Mouse (Mus musculus) forebrain, embryonic 13.5 days (tissue): Measurements from ENCODE around the gene Sprr2e. TPM values are rescaled to one million over a fixed set of nuclear protein-coding genes. Genes with fewer than 3 reads are reported as not detected.

Source experiments
- ATAC-seq: fragments of 200-750 bp; cut with Nextera tagmentation; 2 replicates; pipeline ENCODE4 v1.8.0; 2017
- H3K27ac ChIP-seq: fragments of 300-500 bp; sonication (generic); 2 replicates; pipeline ENCODE4 v1.5.1; 2015; ENCODE audit warnings: inconsistent platforms, mild to moderate bottlenecking, moderate library complexity
- H3K27me3 ChIP-seq: fragments of 300-500 bp; sonication (generic); 2 replicates; pipeline ENCODE4 v1.6.1; 2015; ENCODE audit warnings: mild to moderate bottlenecking, inconsistent platforms
- H3K36me3 ChIP-seq: fragments of 300-500 bp; sonication (generic); 2 replicates; pipeline ENCODE4 v1.6.1; 2015; ENCODE audit warnings: mild to moderate bottlenecking, inconsistent platforms; ENCODE audit not compliant: poor library complexity, severe bottlenecking
- H3K4me1 ChIP-seq: fragments of 300-500 bp; sonication (generic); 2 replicates; pipeline ENCODE4 v1.6.1; 2015; ENCODE audit warnings: inconsistent platforms
- H3K4me2 ChIP-seq: fragments of 300-500 bp; sonication (generic); 2 replicates; pipeline ENCODE4 v1.6.1; 2015; ENCODE audit warnings: inconsistent platforms, mild to moderate bottlenecking, moderate library complexity
- H3K4me3 ChIP-seq: fragments of 300-500 bp; sonication (generic); 2 replicates; pipeline ENCODE4 v1.5.1; 2015; ENCODE audit warnings: mild to moderate bottlenecking, inconsistent platforms
- H3K9ac ChIP-seq: fragments of 300-500 bp; sonication (generic); 2 replicates; pipeline ENCODE4 v1.6.1; 2015; ENCODE audit warnings: mild to moderate bottlenecking, inconsistent platforms
- H3K9me3 ChIP-seq: fragments of 300-500 bp; sonication (generic); replicated peaks from 2 replicates; pipeline ENCODE4 v1.6.1; 2016; ENCODE audit warnings: inconsistent platforms
- WGBS: fragments of 180-500 bp; shearing (Covaris S2); methylation state at CpG from one replicate; pipeline ENCODE4 v1.1.7; 2015; 5-methylcytosine and 5-hydroxymethylcytosine counted together
- polyA plus RNA-seq: library from polyadenylated mRNA; unstranded; fragments of >200 nt; fragmentation: Nextera tagmentation; extraction: Ambion mirVana; gene quantifications from 2 replicates; pipeline ENCODE4 v1.2.1, GENCODE M21; 2015

Gene Sprr2e
- not detected in 2 replicates for polyA plus RNA-seq

DNA sequence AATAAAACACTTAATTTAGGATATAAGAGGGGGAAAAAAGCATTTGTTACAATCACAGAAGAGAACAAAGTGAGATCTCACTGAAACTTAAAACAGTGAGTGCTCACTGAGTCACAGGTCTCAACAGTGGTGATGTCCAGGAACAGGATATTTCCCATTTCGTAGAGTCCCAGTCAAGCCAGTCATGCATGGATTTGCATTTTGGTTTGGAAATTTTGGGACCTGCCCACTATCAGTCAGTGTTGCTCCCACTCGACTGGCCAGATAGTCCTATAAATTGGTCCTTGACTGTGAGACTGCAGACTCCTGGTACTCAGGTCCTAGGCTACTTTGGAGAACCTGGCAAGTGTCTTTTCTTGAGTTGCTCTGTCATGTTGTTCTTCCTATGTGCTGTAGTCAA is at the start of gene Sprr2e:
Gene Sprr2e, plus strand, starts transcription at position 301 of the 400 bp plus-strand sequence.
- H3K36me3 ChIP-seq, result no peaks in the 10 kb centered on the region
- no peaks in the 10 kb centered on the region for H3K4me1 ChIP-seq
- H3K9ac ChIP-seq, result no peak within 1 kb of the TSS
- no peak within 1 kb of the TSS for H3K27ac ChIP-seq
- H3K4me3 ChIP-seq, result no peak within 1 kb of the TSS
- no peaks in the 10 kb centered on the region for H3K27me3 ChIP-seq
- WGBS, result 87% methylated on average over 2 of the region's 2 CpGs
- no peak within 1 kb of the TSS for H3K4me2 ChIP-seq
- no peak for ATAC-seq
- H3K9me3 ChIP-seq, result no peaks in the 10 kb centered on the region

DNA sequence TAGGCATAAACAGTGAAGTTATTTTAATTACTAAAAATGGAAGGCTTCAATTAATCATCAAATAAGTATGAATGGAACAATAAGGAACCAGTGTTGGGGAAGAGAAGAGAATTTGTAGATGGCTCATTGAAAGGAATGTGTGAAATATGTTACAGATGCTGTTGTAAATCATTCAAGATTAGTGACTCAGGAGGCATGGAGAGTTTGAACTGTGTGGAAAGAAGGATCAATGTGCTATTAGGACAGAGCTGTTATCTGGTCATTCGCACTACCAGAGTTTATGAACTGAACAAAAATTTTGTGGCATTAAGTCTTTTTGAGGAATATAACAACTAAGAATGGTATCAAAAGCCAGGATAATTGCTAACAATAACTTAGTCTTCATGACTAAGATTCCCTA is 44.5 kb upstream of the Sprr2e start:
- no peaks in the 10 kb centered on the region for H3K4me1 ChIP-seq
- H3K4me2 ChIP-seq, result no peak overlapping the region
- H3K27me3 ChIP-seq, result no peaks in the 10 kb centered on the region
- H3K36me3 ChIP-seq, result no peaks in the 10 kb centered on the region
- ATAC-seq, result no peak
- WGBS, result 93% methylated on average over 1 of the region's 1 CpGs
- H3K9ac ChIP-seq, result no peak overlapping the region
- no peaks in the 10 kb centered on the region for H3K9me3 ChIP-seq
- H3K4me3 ChIP-seq, result no peak overlapping the region
- no peak overlapping the region for H3K27ac ChIP-seq

DNA sequence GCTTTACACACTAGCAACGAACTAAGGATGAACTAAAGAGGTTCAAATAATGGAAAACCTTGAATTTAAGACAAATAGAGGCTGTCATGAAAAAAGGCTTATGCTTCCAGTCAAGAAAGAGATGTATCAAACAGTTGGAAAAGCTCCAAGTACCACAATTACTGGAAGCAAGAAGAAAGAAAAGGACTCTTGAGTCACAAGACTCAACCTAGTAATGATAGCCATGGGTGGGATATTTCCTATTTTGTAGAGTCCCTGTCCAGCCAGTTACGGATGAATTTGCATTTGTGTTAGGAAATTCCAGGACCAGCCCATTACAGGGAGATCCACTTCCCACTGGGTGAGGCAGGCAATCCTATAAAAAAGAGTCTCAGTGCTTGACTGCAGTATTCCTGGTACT is 35.6 kb upstream of the Sprr2e start, which contains the start of gene Sprr2b:
Gene Sprr2b, plus strand, starts transcription at position 301 of the 400 bp plus-strand sequence.
- no peak within 1 kb of the TSS for H3K27ac ChIP-seq
- H3K4me1 ChIP-seq, result no peaks in the 10 kb centered on the region
- no peak within 1 kb of the TSS for H3K4me3 ChIP-seq
- no peak within 1 kb of the TSS for H3K9ac ChIP-seq
- H3K36me3 ChIP-seq, result no peaks in the 10 kb centered on the region
- ATAC-seq, result no peak
- no peak within 1 kb of the TSS for H3K4me2 ChIP-seq
- no peaks in the 10 kb centered on the region for H3K9me3 ChIP-seq
- 66% methylated on average over 2 of the region's 2 CpGs for WGBS
- no peaks in the 10 kb centered on the region for H3K27me3 ChIP-seq

DNA sequence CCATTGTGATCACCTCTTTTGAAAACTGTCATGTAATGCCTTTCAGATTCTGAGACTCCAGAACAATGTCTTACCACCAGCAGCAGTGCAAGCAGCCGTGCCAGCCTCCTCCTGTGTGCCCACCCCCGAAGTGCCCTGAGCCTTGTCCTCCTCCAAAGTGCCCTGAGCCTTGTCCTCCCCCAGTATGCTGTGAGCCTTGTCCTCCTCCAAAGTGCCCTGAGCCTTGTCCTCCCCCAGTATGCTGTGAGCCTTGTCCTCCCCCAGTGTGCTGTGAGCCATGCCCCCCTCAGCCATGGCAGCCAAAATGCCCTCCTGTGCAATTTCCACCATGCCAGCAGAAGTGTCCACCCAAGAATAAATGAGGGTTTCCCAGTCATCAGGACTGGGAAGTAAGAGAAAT is 34.6 kb upstream of the Sprr2e start:
- Histone ChIP-seq H3K9me3 (no peaks in the 10 kb centered on the region), H3K9ac (no peak overlapping the region), H3K4me1 (no peaks in the 10 kb centered on the region), H3K27me3 (no peaks in the 10 kb centered on the region), H3K4me3 (no peak overlapping the region), H3K4me2 (no peak overlapping the region), H3K27ac (no peak overlapping the region), H3K36me3 (no peaks in the 10 kb centered on the region)
- no peak for ATAC-seq
- 50% methylated on average over 2 of the region's 2 CpGs for WGBS

DNA sequence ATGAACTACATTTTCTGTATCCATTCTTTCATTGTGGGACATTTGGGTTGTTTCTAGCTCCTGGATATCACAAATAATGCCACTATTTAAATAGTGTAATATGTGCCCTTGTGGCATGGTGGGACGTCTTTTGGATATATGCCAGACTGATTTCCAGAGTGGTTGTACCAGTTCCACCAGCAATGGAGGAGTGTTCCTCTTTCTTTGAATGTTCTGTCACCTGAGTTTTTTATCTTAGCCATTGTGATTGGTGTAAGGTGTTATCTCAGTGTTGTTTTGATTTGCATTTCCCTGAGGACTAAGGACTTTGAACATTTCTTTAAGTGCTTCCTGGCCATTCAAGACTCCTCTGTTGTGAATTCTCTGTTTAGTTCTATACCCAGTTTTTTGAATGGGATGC is 15.7 kb upstream of the Sprr2e start:
- H3K9ac ChIP-seq, result no peak overlapping the region
- ATAC-seq, result no peak
- WGBS, result 79% methylated on average over 1 of the region's 1 CpGs
- no peaks in the 10 kb centered on the region for H3K4me1 ChIP-seq
- no peak overlapping the region for H3K4me3 ChIP-seq
- H3K4me2 ChIP-seq, result no peak overlapping the region
- no peaks in the 10 kb centered on the region for H3K9me3 ChIP-seq
- no peak overlapping the region for H3K27ac ChIP-seq
- no peaks in the 10 kb centered on the region for H3K27me3 ChIP-seq
- no peaks in the 10 kb centered on the region for H3K36me3 ChIP-seq

DNA sequence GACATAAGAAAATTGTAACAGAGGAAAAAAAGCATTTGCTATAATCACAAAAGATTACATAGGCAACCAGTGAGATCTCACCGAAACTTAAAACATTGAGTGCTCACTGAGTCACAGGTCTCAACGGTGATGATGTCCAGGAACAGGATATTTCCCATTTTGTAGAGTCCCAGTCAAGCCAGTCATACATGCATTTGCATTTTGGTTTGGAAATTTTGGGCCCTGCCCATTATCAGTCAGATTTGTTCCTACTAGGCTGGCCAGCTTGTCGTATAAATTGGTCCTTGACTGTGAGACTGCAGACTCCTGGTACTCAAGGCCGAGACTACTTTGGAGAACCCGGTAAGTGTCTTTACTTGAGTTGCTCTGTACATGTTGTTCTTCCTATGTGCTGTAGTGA is 13.1 kb upstream of the Sprr2e start, which contains the start of gene Sprr2d:
Gene Sprr2d, plus strand, starts transcription at position 301 of the 400 bp plus-strand sequence.
- 91% methylated on average over 5 of the region's 5 CpGs for WGBS
- no peak within 1 kb of the TSS for H3K27ac ChIP-seq

DNA sequence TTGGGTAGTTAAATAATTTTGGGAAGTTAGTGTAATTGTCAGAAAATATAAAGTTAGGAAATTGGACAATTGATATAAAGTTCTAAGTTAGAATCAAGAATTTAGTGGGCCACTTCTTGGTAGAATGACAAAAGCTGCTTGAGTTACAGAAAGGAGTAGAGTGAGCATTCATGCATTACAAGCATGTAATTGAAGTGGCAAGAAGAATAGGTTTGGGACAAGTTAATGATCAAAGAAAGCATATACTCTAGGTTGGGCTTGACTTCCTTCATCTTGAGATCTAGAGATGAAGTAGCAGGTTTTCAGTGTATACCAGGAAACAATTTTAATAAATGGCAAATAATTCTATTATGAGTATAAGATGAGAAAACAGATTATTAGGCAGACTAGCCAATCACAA is 9.7 kb downstream of the Sprr2e start:
- Histone ChIP-seq H3K9me3 (no peaks in the 10 kb centered on the region), H3K4me3 (no peak overlapping the region), H3K36me3 (no peaks in the 10 kb centered on the region), H3K4me1 (no peaks in the 10 kb centered on the region), H3K27me3 (no peaks in the 10 kb centered on the region), H3K9ac (no peak overlapping the region), H3K27ac (no peak overlapping the region), H3K4me2 (no peak overlapping the region)
- ATAC-seq, result no peak

More for the DNA sequence above, 13.1 kb upstream of the Sprr2e start, which contains the start of gene Sprr2d:
- ATAC-seq, result no peak
- Histone ChIP-seq H3K9ac (no peak within 1 kb of the TSS), H3K36me3 (no peaks in the 10 kb centered on the region), H3K27me3 (no peaks in the 10 kb centered on the region), H3K4me3 (no peak within 1 kb of the TSS), H3K9me3 (no peaks in the 10 kb centered on the region), H3K4me2 (no peak within 1 kb of the TSS), H3K4me1 (no peaks in the 10 kb centered on the region)

DNA sequence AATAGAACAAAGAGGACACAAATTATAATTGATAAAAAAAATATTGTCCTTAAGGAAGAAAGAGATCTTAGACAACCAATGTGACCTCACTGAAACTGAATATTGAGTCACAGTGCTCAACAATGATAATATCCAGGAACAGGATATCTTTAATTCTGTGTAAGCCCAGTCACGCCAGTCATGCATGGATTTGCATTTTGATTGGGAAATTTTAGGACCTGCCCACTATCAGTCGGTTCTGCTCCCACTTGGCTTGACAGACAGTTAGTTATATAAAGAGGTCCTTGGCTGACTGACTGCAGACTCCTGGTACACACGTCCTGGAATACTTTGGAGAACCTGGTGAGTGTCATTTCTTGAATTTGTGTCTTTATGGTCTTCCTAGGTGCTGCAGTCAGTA is 12.9 kb downstream of the Sprr2e start, which contains the start of gene Sprr2f:
Gene Sprr2f, plus strand, starts transcription at position 301 of the 400 bp plus-strand sequence.
- H3K4me2 ChIP-seq, result no peak within 1 kb of the TSS
- no peak within 1 kb of the TSS for H3K4me3 ChIP-seq
- H3K9ac ChIP-seq, result no peak within 1 kb of the TSS
- H3K36me3 ChIP-seq, result no peaks in the 10 kb centered on the region
- H3K27me3 ChIP-seq, result no peaks in the 10 kb centered on the region
- no peaks in the 10 kb centered on the region for H3K9me3 ChIP-seq
- ATAC-seq, result no peak
- 70% methylated on average over 3 of the region's 3 CpGs for WGBS
- no peaks in the 10 kb centered on the region for H3K4me1 ChIP-seq
- no peak within 1 kb of the TSS for H3K27ac ChIP-seq

DNA sequence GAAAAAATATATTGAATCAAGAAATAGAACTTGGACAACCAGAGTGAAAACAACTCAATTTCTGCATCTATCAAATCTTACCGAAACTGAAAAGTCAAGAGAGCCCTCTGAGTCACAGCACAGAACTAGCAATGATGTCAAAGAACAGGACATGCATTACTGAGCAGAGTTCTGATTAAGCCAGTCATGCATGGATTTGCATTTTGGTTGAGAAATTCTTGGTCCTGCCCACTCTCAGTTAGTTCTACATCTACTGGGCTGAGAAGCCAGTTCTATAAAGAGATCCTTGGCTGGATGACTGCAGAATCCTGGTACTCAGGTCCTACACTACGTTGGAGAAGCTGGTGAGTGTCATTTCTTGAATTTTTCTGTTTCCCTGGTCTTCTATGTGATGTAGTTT is 21.7 kb downstream of the Sprr2e start:
- no peaks in the 10 kb centered on the region for H3K9me3 ChIP-seq
- H3K36me3 ChIP-seq, result no peaks in the 10 kb centered on the region
- 84% methylated on average over 2 of the region's 2 CpGs for WGBS
- H3K4me2 ChIP-seq, result no peak overlapping the region
- no peak overlapping the region for H3K27ac ChIP-seq
- no peak overlapping the region for H3K9ac ChIP-seq
- no peaks in the 10 kb centered on the region for H3K4me1 ChIP-seq
- H3K4me3 ChIP-seq, result no peak overlapping the region
- H3K27me3 ChIP-seq, result no peaks in the 10 kb centered on the region
- ATAC-seq, result no peak

DNA sequence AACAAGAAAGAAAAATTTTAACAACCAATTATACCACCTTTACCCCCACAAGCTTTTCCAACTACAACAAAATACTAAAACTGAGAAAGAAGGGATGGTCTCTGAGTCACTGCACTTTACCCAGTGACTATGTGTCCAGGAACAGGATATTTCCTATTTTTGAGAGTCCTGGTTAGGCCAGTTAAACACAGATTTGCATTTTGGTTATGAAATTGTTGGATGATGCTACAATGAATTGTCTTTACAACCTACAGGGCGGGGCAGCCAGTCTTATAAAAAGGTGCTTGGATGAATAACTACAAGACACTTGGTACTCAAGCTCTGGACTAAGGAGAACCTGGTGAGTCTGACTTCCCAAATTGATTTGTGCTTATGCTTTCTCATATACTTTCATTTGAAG is 33.4 kb downstream of the Sprr2e start, which contains the start of gene Sprr2h:
Gene Sprr2h, plus strand, starts transcription at position 301 of the 400 bp plus-strand sequence.
- no peak for ATAC-seq
- Histone ChIP-seq H3K36me3 (no peaks in the 10 kb centered on the region), H3K4me3 (no peak within 1 kb of the TSS), H3K4me2 (no peak within 1 kb of the TSS), H3K27ac (no peak within 1 kb of the TSS), H3K27me3 (no peaks in the 10 kb centered on the region), H3K4me1 (no peaks in the 10 kb centered on the region), H3K9ac (no peak within 1 kb of the TSS), H3K9me3 (no peaks in the 10 kb centered on the region)
- WGBS, result 82% methylated on average over 1 of the region's 1 CpGs

DNA sequence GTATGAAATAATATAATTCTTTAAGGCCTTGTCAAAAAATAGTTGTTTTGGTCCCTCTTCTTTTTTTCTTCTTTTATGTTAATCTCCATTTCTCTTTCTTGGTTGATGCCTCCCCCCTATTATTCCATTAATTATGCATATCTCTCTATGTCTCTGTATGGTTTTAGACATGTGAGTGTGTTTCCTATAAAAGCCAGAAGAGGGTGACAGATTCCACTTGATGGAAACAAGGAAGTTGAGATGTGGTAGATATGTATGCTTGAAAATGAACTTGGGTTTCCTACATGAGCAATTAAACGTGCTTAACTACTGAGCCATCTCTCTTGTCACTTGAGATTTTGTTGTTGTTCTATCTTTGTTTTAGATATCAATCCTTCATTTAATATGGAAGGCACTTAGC is 42.4 kb downstream of the Sprr2e start:
- H3K9me3 ChIP-seq, result no peaks in the 10 kb centered on the region
- WGBS, result 55% methylated on average over 1 of the region's 1 CpGs
- no peak for ATAC-seq

More for the DNA sequence above, 42.4 kb downstream of the Sprr2e start:
- no peaks in the 10 kb centered on the region for H3K4me1 ChIP-seq
- H3K27me3 ChIP-seq, result no peaks in the 10 kb centered on the region
- no peak overlapping the region for H3K4me2 ChIP-seq
- no peaks in the 10 kb centered on the region for H3K36me3 ChIP-seq
- no peak overlapping the region for H3K9ac ChIP-seq
- H3K27ac ChIP-seq, result no peak overlapping the region
- H3K4me3 ChIP-seq, result no peak overlapping the region
